Mouse (Mus musculus) left cerebral cortex, postnatal 14 days (tissue): ENCODE measurements around the gene Kif27. TPM values are rescaled to one million over a fixed set of nuclear protein-coding genes. Genes with fewer than 3 reads are reported as not detected.

Experiments used
- microRNA-seq, 2 experiments: library from miRNA; unstranded; fragments of <30 nt; microRNA quantifications; one replicate each; pipeline ENCODE4 v1.2.0; 2022
- total RNA-seq, 2 experiments: library from RNA; stranded (reverse); gene quantifications; 2 replicates each; pipeline ENCODE4 v1.2.3; 2021

The Kif27 gene
- total RNA-seq, 2 experiments from 2014 or later = 2.6 to 3.3 TPM

Small RNA genes within 50 kb of the gene (microRNA-seq; reads per million reads assigned to microRNA genes)
- gene Mir6369 (0 reads per million in 2 experiments), gene Mir7-1 (65.0 to 144 reads per million in 2 experiments)

Other genes starting within 250 kb of the Kif27 start
- gene Klhl3, start 245.5 kb downstream of the Kif27 start, total RNA-seq = 10 to 100 TPM; 28.0 to 30.2 TPM
- 100 to 1,000 TPM; 125 to 136 TPM for gene Hnrnpa0, start 230.6 kb downstream of the Kif27 start, total RNA-seq
- gene Idnk, start 201.5 kb downstream of the Kif27 start, total RNA-seq = 10 to 100 TPM; 21.5 to 21.9 TPM
- 100 to 1,000 TPM; 129 to 140 TPM for gene Ubqln1, start 143.5 kb downstream of the Kif27 start, total RNA-seq
- 10 to 100 TPM; 13.7 to 18.4 TPM for gene Gkap1, start 83.4 kb downstream of the Kif27 start, total RNA-seq
- gene 2210016F16Rik, start 26.1 kb upstream of the Kif27 start, total RNA-seq = 1 to 10 TPM; 4.5 to 5.1 TPM
- gene Rmi1, start 43.1 kb upstream of the Kif27 start, total RNA-seq = 10 to 100 TPM; 12.8 to 13.0 TPM
- gene Hnrnpk, start 44.2 kb upstream of the Kif27 start, total RNA-seq = 100 to 1,000 TPM; 649 to 670 TPM